Mouse (Mus musculus) stomach, embryonic 15.5 days (tissue): ENCODE data around the gene Gm34653. TPM values are rescaled to one million over a fixed set of nuclear protein-coding genes. Genes with fewer than 3 reads are reported as not detected.
A peak's percentile ranks its signal among the peaks of the same experiment; 100 is the strongest.
"Not testable (repeated sequence)": the region's sequence is repeated elsewhere in the genome, so short reads cannot be mapped to it uniquely, and the experiment has no call there.

Experiments used
- ATAC-seq: fragments of 200-750 bp; cut with Nextera tagmentation; 2 replicates; pipeline ENCODE4 v1.8.0; 2017; ENCODE audit warnings: low read depth, moderate number of reproducible peaks, moderate TSS enrichment; ENCODE audit not compliant: insufficient read depth, low FRiP score
- H3K27ac ChIP-seq: fragments of 300-500 bp; sonication (generic); 2 replicates; pipeline ENCODE4 v1.5.1; 2015; ENCODE audit warnings: mild to moderate bottlenecking, inconsistent platforms
- H3K27me3 ChIP-seq: fragments of 300-500 bp; sonication (generic); replicated peaks from 2 replicates; pipeline ENCODE4 v1.6.1; 2015; ENCODE audit warnings: inconsistent platforms
- H3K36me3 ChIP-seq: fragments of 300-500 bp; sonication (generic); 2 replicates; pipeline ENCODE4 v1.6.1; 2015; ENCODE audit warnings: inconsistent platforms
- H3K4me1 ChIP-seq: fragments of 300-500 bp; sonication (generic); 2 replicates; pipeline ENCODE4 v1.6.1; 2015; ENCODE audit warnings: inconsistent platforms
- H3K4me2 ChIP-seq: fragments of 300-500 bp; sonication (generic); 2 replicates; pipeline ENCODE4 v1.6.1; 2015; ENCODE audit warnings: mild to moderate bottlenecking, inconsistent platforms
- H3K4me3 ChIP-seq: fragments of 300-500 bp; sonication (generic); replicated peaks from 2 replicates; pipeline ENCODE4 v1.5.1; 2015; ENCODE audit warnings: inconsistent platforms
- H3K9ac ChIP-seq: fragments of 300-500 bp; sonication (generic); 2 replicates; pipeline ENCODE4 v1.6.1; 2015; ENCODE audit warnings: inconsistent platforms
- H3K9me3 ChIP-seq: fragments of 300-500 bp; sonication (generic); 2 replicates; pipeline ENCODE4 v1.6.1; 2016; ENCODE audit warnings: inconsistent platforms
- WGBS: fragments of 180-500 bp; shearing (Covaris S2); methylation state at CpG from one replicate; pipeline ENCODE4 v1.1.7; 2015; 5-methylcytosine and 5-hydroxymethylcytosine counted together
- polyA plus RNA-seq: library from polyadenylated mRNA; unstranded; fragments of >200 nt; fragmentation: Nextera tagmentation; extraction: Ambion mirVana; gene quantifications from 2 replicates; pipeline ENCODE4 v1.2.1, GENCODE M21; 2015

Gm34653 gene
- polyA plus RNA-seq, 1 experiment from 2014 or later, result not detected

- H3K36me3 ChIP-seq, H3K9me3 ChIP-seq, H3K27me3 ChIP-seq: not testable (repeated sequence)
- Histone ChIP-seq H3K9ac (peak overlapping the region; percentile 86), H3K4me2 (peak overlapping the region; percentile 61), H3K4me1 (peaks cover 16% of the 10 kb centered on the region), H3K27ac (peak overlapping the region; percentile 87), H3K4me3 (peak overlapping the region; percentile 78)
- under 1% methylated on average over 32 of the region's 32 CpGs for WGBS
- peak; percentile 32 for ATAC-seq
Observed at GRCm38 (mm10) chr2:34802565-34803245, 30.1 kb upstream of the Gm34653 start.

- no peak for ATAC-seq
- no peaks in the 10 kb centered on the region for H3K27me3 ChIP-seq
- no peaks in the 10 kb centered on the region; the same call in 1 of the 2 replicates for H3K36me3 ChIP-seq
- peak overlapping the region; percentile 14; the same call in 1 of the 2 replicates for H3K4me3 ChIP-seq
- H3K4me2 ChIP-seq, result peak overlapping the region; percentile 46
- H3K27ac ChIP-seq, result no peak overlapping the region
- no peaks in the 10 kb centered on the region for H3K9me3 ChIP-seq
- 73% methylated on average over 3 of the region's 3 CpGs for WGBS
- peaks cover 14% of the 10 kb centered on the region for H3K4me1 ChIP-seq
- H3K9ac ChIP-seq, result no peak overlapping the region
Observed at GRCm38 (mm10) chr2:34803746-34804145, 29.1 kb upstream of the Gm34653 start.

- H3K9me3 ChIP-seq, result no peaks in the 10 kb centered on the region
- H3K9ac ChIP-seq, result no peak overlapping the region
- H3K4me1 ChIP-seq, result peaks cover 11% of the 10 kb centered on the region
- H3K4me3 ChIP-seq, result no peak overlapping the region
- H3K27me3 ChIP-seq, result no peaks in the 10 kb centered on the region
- no peak for ATAC-seq
- WGBS, result 88% methylated on average over 2 of the region's 2 CpGs
- peaks cover under 1% of the 10 kb centered on the region; the same call in 1 of the 2 replicates for H3K36me3 ChIP-seq
- no peak overlapping the region for H3K27ac ChIP-seq
- H3K4me2 ChIP-seq, result peak overlapping the region; percentile 46; the same call in 1 of the 2 replicates
Observed at GRCm38 (mm10) chr2:34804172-34804571, 28.6 kb upstream of the Gm34653 start.

DNA sequence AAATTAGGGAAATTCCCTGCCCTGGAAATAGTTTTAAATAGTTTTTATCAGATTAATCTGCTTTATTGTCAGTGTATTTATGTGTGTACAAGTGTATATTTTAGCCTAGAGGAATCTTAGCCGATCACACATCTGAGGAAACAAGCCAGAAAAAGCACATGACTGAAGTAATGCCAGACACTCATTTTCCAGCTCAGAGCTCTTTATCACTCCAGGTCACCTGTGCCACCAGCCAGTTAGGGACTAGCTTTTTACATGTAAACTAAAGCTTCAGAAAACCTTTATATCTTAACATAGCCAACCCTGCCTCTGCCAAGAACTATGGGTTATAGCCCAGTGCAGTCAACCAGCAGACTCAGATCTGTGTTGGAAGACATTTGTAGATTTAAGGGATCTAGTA lies 28.0 kb upstream of the Gm34653 start:
- H3K36me3 ChIP-seq, result peaks cover 3% of the 10 kb centered on the region; the same call in 1 of the 2 replicates
- 67% methylated on average over 1 of the region's 1 CpGs for WGBS
- H3K27me3 ChIP-seq, result no peaks in the 10 kb centered on the region
- H3K9ac ChIP-seq, result no peak overlapping the region
- H3K4me1 ChIP-seq, result peaks cover 11% of the 10 kb centered on the region
- H3K4me2 ChIP-seq, result no peak overlapping the region
- no peak for ATAC-seq
- H3K4me3 ChIP-seq, result no peak overlapping the region
- H3K9me3 ChIP-seq, result no peaks in the 10 kb centered on the region
- no peak overlapping the region for H3K27ac ChIP-seq

GRCm38 (mm10) chr2:34805364-34805950 lies 27.4 kb upstream of the Gm34653 start:
- peaks cover 3% of the 10 kb centered on the region; the same call in 1 of the 2 replicates for H3K36me3 ChIP-seq
- no peak overlapping the region for H3K27ac ChIP-seq
- no peak overlapping the region for H3K4me3 ChIP-seq
- no peak for ATAC-seq
- no peaks in the 10 kb centered on the region for H3K27me3 ChIP-seq
- H3K9me3 ChIP-seq, result no peaks in the 10 kb centered on the region
- H3K4me1 ChIP-seq, result peaks cover 11% of the 10 kb centered on the region
- no peak overlapping the region for H3K4me2 ChIP-seq
- WGBS, result 86% methylated on average over 10 of the region's 10 CpGs
- no peak overlapping the region for H3K9ac ChIP-seq

GRCm38 (mm10) chr2:34808057-34808456 lies 24.8 kb upstream of the Gm34653 start:
- peaks cover 11% of the 10 kb centered on the region for H3K4me1 ChIP-seq
- 69% methylated on average over 2 of the region's 2 CpGs for WGBS

DNA sequence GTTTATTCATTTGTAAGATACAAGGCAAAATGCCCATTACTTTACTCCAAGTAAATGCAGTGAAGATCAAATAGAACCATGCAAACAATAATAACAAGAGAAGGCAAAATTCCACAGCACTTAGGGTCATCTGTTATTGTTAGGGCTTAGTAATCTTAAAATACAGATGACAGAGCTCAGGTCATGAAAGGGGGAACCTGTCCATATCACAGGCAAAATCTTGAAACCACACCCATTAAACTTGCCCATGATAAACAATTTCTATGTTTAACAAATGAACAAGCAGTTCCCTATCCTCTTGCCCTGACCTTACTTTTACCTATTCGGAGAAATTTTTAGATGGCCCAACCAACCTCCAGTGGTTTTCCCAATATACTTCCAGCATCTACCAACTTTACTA lies 23.2 kb upstream of the Gm34653 start:
- Histone ChIP-seq H3K4me3 (no peak overlapping the region), H3K27me3 (no peaks in the 10 kb centered on the region), H3K4me1 (no peaks in the 10 kb centered on the region; the same call in 1 of the 2 replicates), H3K9ac (no peak overlapping the region), H3K36me3 (peaks cover 22% of the 10 kb centered on the region), H3K4me2 (no peak overlapping the region), H3K27ac (no peak overlapping the region), H3K9me3 (no peaks in the 10 kb centered on the region)
- WGBS, result 69% methylated on average over 1 of the region's 1 CpGs
- no peak for ATAC-seq

More at GRCm38 (mm10) chr2:34808057-34808456, 24.8 kb upstream of the Gm34653 start:
- Histone ChIP-seq H3K9ac (no peak overlapping the region), H3K27ac (no peak overlapping the region), H3K36me3 (peaks cover 12% of the 10 kb centered on the region), H3K4me3 (no peak overlapping the region), H3K4me2 (no peak overlapping the region), H3K9me3 (no peaks in the 10 kb centered on the region), H3K27me3 (no peaks in the 10 kb centered on the region)
- ATAC-seq, result no peak

GRCm38 (mm10) chr2:34810775-34811174 lies 22.0 kb upstream of the Gm34653 start:
- no peaks in the 10 kb centered on the region for H3K9me3 ChIP-seq
- H3K4me1 ChIP-seq, result no peaks in the 10 kb centered on the region; the same call in 1 of the 2 replicates
- no peak overlapping the region for H3K9ac ChIP-seq
- peaks cover 29% of the 10 kb centered on the region for H3K36me3 ChIP-seq
- no peak overlapping the region for H3K4me3 ChIP-seq
- ATAC-seq, result no peak
- WGBS, result 87% methylated on average over 3 of the region's 3 CpGs
- H3K27ac ChIP-seq, result no peak overlapping the region
- H3K27me3 ChIP-seq, result no peaks in the 10 kb centered on the region
- no peak overlapping the region for H3K4me2 ChIP-seq

- no peak overlapping the region for H3K9ac ChIP-seq
- no peak for ATAC-seq
- no peaks in the 10 kb centered on the region for H3K9me3 ChIP-seq
- no peak overlapping the region for H3K4me3 ChIP-seq
- H3K4me2 ChIP-seq, result no peak overlapping the region
- H3K4me1 ChIP-seq, result no peaks in the 10 kb centered on the region
- WGBS, result 85% methylated on average over 7 of the region's 7 CpGs
- H3K27me3 ChIP-seq, result no peaks in the 10 kb centered on the region
- no peak overlapping the region for H3K27ac ChIP-seq
- H3K36me3 ChIP-seq, result peaks cover 33% of the 10 kb centered on the region
Observed at GRCm38 (mm10) chr2:34812706-34813105, 20.1 kb upstream of the Gm34653 start.

DNA sequence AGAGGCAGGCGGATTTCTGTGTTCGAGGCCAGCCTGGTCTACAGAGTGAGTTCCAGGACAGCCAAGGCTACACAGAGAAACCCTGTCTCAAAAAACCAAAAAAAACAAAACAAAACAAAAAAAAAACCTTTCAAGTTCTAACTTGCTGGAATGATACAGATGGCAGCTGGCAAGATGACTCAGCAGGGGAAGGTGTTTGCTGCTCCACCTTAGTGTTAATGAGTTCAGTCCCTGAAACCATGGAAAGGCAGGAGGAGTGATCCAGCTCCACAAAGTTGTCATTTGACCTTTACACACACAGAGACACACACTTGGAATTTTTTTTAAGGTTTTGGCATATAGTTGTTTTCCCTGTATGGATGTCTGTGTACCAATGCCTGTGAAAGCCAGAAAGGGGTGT lies 16.9 kb upstream of the Gm34653 start:
- H3K9me3 ChIP-seq, H3K4me3 ChIP-seq, H3K9ac ChIP-seq, H3K4me2 ChIP-seq, ATAC-seq, H3K27ac ChIP-seq, H3K4me1 ChIP-seq, H3K27me3 ChIP-seq: not testable (repeated sequence)
- 94% methylated on average over 2 of the region's 2 CpGs for WGBS
- peaks cover 34% of the 10 kb centered on the region for H3K36me3 ChIP-seq

DNA sequence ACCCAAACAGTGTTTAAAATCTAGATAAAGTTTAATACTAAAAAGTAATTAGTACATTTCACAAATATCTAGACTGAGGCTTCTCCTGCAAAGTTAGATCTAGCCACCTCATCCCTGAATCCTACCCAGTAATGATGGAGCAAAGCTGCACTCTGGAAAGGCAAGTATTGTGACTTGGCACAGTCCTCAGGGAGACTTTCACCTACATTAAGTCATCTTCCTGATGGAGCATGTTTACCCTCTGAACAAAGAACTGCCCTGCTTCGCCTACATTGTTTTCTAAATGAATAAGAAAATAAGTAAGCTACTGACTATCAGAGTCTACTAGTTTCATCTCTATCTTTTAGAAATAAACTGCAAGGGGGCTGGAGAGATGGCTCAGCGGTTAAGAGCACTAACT lies 14.3 kb upstream of the Gm34653 start:
- no peaks in the 10 kb centered on the region for H3K9me3 ChIP-seq
- H3K27ac ChIP-seq, result no peak overlapping the region
- H3K4me3 ChIP-seq, result no peak overlapping the region
- no peak overlapping the region for H3K4me2 ChIP-seq
- H3K4me1 ChIP-seq, result no peaks in the 10 kb centered on the region
- H3K36me3 ChIP-seq, result peaks cover 30% of the 10 kb centered on the region
- no peaks in the 10 kb centered on the region for H3K27me3 ChIP-seq
- no peak overlapping the region for H3K9ac ChIP-seq
- 90% methylated on average over 2 of the region's 2 CpGs for WGBS
- no peak for ATAC-seq

DNA sequence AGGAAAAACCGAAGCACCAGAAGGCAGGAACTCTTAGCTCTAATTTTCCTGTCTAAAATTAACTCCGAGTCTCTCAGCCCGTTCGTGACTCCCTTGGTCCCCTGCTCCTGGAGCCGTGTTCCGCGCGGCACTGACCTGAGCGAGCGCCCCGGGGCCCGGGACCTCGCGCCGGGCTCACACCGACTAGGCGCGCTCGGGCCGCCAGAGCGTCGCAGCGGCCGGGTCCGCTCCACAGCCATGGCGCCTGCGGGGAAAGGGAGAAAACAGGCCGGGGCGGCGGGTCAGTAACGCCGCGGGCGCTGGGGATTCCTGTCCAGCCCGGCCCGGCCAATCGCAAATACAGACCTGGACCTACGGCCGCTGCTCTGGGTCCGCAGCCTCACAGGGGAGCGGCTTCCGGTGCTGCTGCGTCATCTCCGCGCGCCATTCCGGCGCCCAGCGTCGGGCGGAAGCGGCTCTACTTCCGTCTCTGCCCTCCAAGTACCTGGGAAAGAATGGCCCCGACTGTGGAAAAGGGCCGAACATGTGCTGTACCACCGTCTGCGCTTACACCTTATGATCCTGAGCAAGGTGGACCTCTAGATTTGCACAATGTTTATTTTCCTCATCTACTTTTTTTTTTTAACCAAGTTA lies 6.9 kb upstream of the Gm34653 start, which contains the start of gene Fbxw2:
TSS of gene Fbxw2 (minus strand) at position 485 of the 633 bp plus-strand sequence.
- under 1% methylated on average over 54 of the region's 57 CpGs for WGBS
- H3K9ac ChIP-seq, result peak within 1 kb of the TSS; percentile 98
- peaks cover 9% of the 10 kb centered on the region; the same call in 1 of the 2 replicates for H3K36me3 ChIP-seq
- ATAC-seq, result peak; percentile 98
- H3K4me2 ChIP-seq, result peak within 1 kb of the TSS; percentile 83
- H3K27me3 ChIP-seq, result no peaks in the 10 kb centered on the region
- H3K27ac ChIP-seq, result peak within 1 kb of the TSS; percentile 76
- no peaks in the 10 kb centered on the region for H3K9me3 ChIP-seq
- peak within 1 kb of the TSS; percentile 89 for H3K4me3 ChIP-seq
- peaks cover 3% of the 10 kb centered on the region; the same call in 1 of the 2 replicates for H3K4me1 ChIP-seq
